Mouse (Mus musculus) spleen, postnatal 14 days (tissue): Measurements from ENCODE around the gene Cmtm4.

Experiments used
- DNase-seq, 2 experiments: peaks; one replicate each; pipeline ENCODE4 v3.0.0; 2021 to 2022; ENCODE audit warnings: low spot score in 2 of 2

Gene Cmtm4

GRCm38 (mm10) chr8:104374864-104375846 is 20.5 kb downstream of the Cmtm4 start:
- no peak for DNase-seq

- no peak for DNase-seq
These were observed 21.3 kb downstream of the Cmtm4 start for GRCm38 (mm10) chr8:104374269-104374668.

- no peak for DNase-seq
These were observed 21.8 kb downstream of the Cmtm4 start for GRCm38 (mm10) chr8:104373779-104374178.

- no peak for DNase-seq
These were observed 24.5 kb downstream of the Cmtm4 start for GRCm38 (mm10) chr8:104371121-104371520.

- DNase-seq = no peak
These were observed 25.5 kb downstream of the Cmtm4 start for GRCm38 (mm10) chr8:104370071-104370470.

- no peak for DNase-seq
These were observed 26.0 kb downstream of the Cmtm4 start for GRCm38 (mm10) chr8:104369591-104369990.

GRCm38 (mm10) chr8:104367398-104367797 is 28.2 kb downstream of the Cmtm4 start:
- no peak for DNase-seq

- DNase-seq = no peak
These were observed 29.9 kb downstream of the Cmtm4 start for GRCm38 (mm10) chr8:104365695-104366094.

- DNase-seq = no peak
These were observed 35.7 kb downstream of the Cmtm4 start for GRCm38 (mm10) chr8:104359778-104360456.

GRCm38 (mm10) chr8:104358637-104359036 is 37.0 kb downstream of the Cmtm4 start:
- DNase-seq = no peak

- no peak for DNase-seq
These were observed 41.1 kb downstream of the Cmtm4 start for GRCm38 (mm10) chr8:104354504-104354903.

GRCm38 (mm10) chr8:104353186-104353585 is 42.4 kb downstream of the Cmtm4 start:
- DNase-seq = no peak

GRCm38 (mm10) chr8:104350047-104350446 is 45.6 kb downstream of the Cmtm4 start:
- DNase-seq = no peak

- DNase-seq = no peak
These were observed 46.6 kb downstream of the Cmtm4 start for GRCm38 (mm10) chr8:104348971-104349370.

- no peak for DNase-seq
These were observed 48.9 kb downstream of the Cmtm4 start for GRCm38 (mm10) chr8:104346706-104347105.

- no peak for DNase-seq
These were observed 51.0 kb downstream of the Cmtm4 start for GRCm38 (mm10) chr8:104344622-104345021.

GRCm38 (mm10) chr8:104343957-104344356 is 51.6 kb downstream of the Cmtm4 start:
- peak; percentile 63 to 75 for DNase-seq

GRCm38 (mm10) chr8:104342426-104342825 is 53.2 kb downstream of the Cmtm4 start:
- no peak for DNase-seq

GRCm38 (mm10) chr8:104341678-104342077 is 53.9 kb downstream of the Cmtm4 start:
- no peak for DNase-seq

GRCm38 (mm10) chr8:104341106-104341561 is 54.5 kb downstream of the Cmtm4 start:
- peak in 1 of 2 experiments; percentile 4 for DNase-seq

- peak; percentile 45 to 70 for DNase-seq
These were observed 55.1 kb downstream of the Cmtm4 start for GRCm38 (mm10) chr8:104340233-104341105.

- DNase-seq = no peak
These were observed 55.7 kb downstream of the Cmtm4 start for GRCm38 (mm10) chr8:104339983-104340232.
